8 mouse cellular contexts compared by ENCODE assay signal in genomic region chr13:63256807-63257206, GRCm38 (mm10).
DNase-seq lines count a peak whose midpoint lies in the region; ATAC-seq and TF ChIP-seq lines count a peak whose summit lies in the region.

No protein-coding gene starts in this region.

- no peaks in the 10 kb centered on the region for H3K27me3 ChIP-seq in CH12.LX (replicated peaks)
- no peaks in the 10 kb centered on the region for H3K27me3 ChIP-seq in heart, postnatal 0 days (ENCODE audit: control insufficient read depth, insufficient read depth, low read length)
- H3K27me3 ChIP-seq in liver, embryonic 11.5 days (replicated peaks; ENCODE audit: control insufficient read depth, insufficient read depth, low read length) = no peaks in the 10 kb centered on the region
- no peaks in the 10 kb centered on the region for H3K27me3 ChIP-seq in small intestine, adult 2 months (ENCODE audit: control insufficient read depth, insufficient read depth, low read length)

- TF ChIP-seq CTCF in CH12.LX (conservative IDR thresholded peaks at IDR 0.05 in 1 of 2, IDR thresholded peaks at IDR 0.05 in 1 of 2; ENCODE audit: low read depth in 2 of 2, low read length in 2 of 2) = peak in 1 of 2 experiments; percentile 60; a peak in 2 of 4 replicates
- TF ChIP-seq CTCF in bone marrow macrophage, adult 2 months (IDR thresholded peaks at IDR 0.05; ENCODE audit: low read depth, low read length) = peak; percentile 41; the same call in 1 of the 2 replicates
- peak; percentile 45 for TF ChIP-seq CTCF in heart, postnatal 0 days (IDR thresholded peaks at IDR 0.05; ENCODE audit: low read depth)
- peak; percentile 63; the same call in 1 of the 2 replicates for TF ChIP-seq CTCF in small intestine, adult 2 months (IDR thresholded peaks at IDR 0.05; ENCODE audit: extremely low read depth, insufficient read length, insufficient replicate concordance, low read depth, low read length)

- in situ Hi-C loops in CH12.LX (cut with MboI; ENCODE audit: low pct_ligation_motif_present, low pct_unique_long_range_greater_than_20kb, low sequenced_read_pairs) = no loop called here

- peaks cover 18 to 38% of the 10 kb centered on the region in 2 experiments for H3K4me1 ChIP-seq in CH12.LX (ENCODE audit: control insufficient read depth in 1 of 2, insufficient read depth in 2 of 2)
- peaks cover 79% of the 10 kb centered on the region for H3K4me1 ChIP-seq in bone marrow macrophage, adult 2 months (ENCODE audit: control insufficient read depth, insufficient read depth, low read length)
- H3K4me1 ChIP-seq in heart, postnatal 0 days (ENCODE audit: control insufficient read depth, insufficient read depth) = peaks cover 81% of the 10 kb centered on the region
- peaks cover 34% of the 10 kb centered on the region for H3K4me1 ChIP-seq in liver, embryonic 11.5 days (replicated peaks; ENCODE audit: control insufficient read depth, insufficient read depth, low read length)
- H3K4me1 ChIP-seq in small intestine, adult 2 months (ENCODE audit: control insufficient read depth, insufficient read depth, insufficient read length, low read length) = peaks cover 41% of the 10 kb centered on the region

- WGBS in heart, postnatal 0 days = 34% methylated on average over 7 of the region's 7 CpGs
- WGBS in liver, embryonic 11.5 days = 74% methylated on average over 7 of the region's 7 CpGs
- 46% methylated on average over 7 of the region's 7 CpGs for WGBS in small intestine, adult 2 months

- H3K27ac ChIP-seq in CH12.LX (ENCODE audit: insufficient read depth, low read depth) = no peak overlapping the region
- H3K27ac ChIP-seq in bone marrow macrophage, adult 2 months (ENCODE audit: insufficient read depth, low read depth, low read length) = peak overlapping the region; percentile 68
- H3K27ac ChIP-seq in heart, postnatal 0 days (ENCODE audit: low read depth) = peak overlapping the region; percentile 73
- no peak overlapping the region for H3K27ac ChIP-seq in liver, embryonic 11.5 days (ENCODE audit: low read depth, low read length)
- H3K27ac ChIP-seq in small intestine, adult 2 months (ENCODE audit: insufficient read depth, low read depth, low read length) = peak overlapping the region; percentile 12

- no peak overlapping the region for H3K4me3 ChIP-seq in CH12.LX (replicated peaks in 1 of 3; ENCODE audit: low read depth in 2 of 3, low read length in 2 of 3, poor library complexity in 1 of 3)
- no peak overlapping the region for H3K4me3 ChIP-seq in bone marrow macrophage, adult 2 months (ENCODE audit: insufficient read depth, low read length)
- no peak overlapping the region for H3K4me3 ChIP-seq in heart, postnatal 0 days (ENCODE audit: low read depth, low read length)
- no peak overlapping the region for H3K4me3 ChIP-seq in liver, embryonic 11.5 days (ENCODE audit: low read depth, low read length)
- no peak overlapping the region for H3K4me3 ChIP-seq in small intestine, adult 2 months (ENCODE audit: low read depth, low read length)

- peak; percentile 36 for TF ChIP-seq RAD21 in CH12.LX (IDR thresholded peaks at IDR 0.05; ENCODE audit: low read depth, low read length)

- DNase-seq in CH12.LX (ENCODE audit: extremely low read depth) = no peak
- DNase-seq in heart, postnatal 0 days (ENCODE audit: low spot score) = peak; percentile 73
- no peak for DNase-seq in liver, embryonic 11.5 days (ENCODE audit: low spot score)
- DNase-seq in right cerebral cortex, postnatal 36 days (ENCODE audit: low spot score in 2 of 2) = no peak
- no peak for DNase-seq in layer of hippocampus, postnatal 14 days (ENCODE audit: low spot score in 2 of 2)
- no peak for DNase-seq in adrenal gland, adult 8-10 months

- peaks cover 4% of the 10 kb centered on the region; the same call in 1 of the 2 replicates for H3K79me2 ChIP-seq in CH12.LX (replicated peaks; ENCODE audit: control insufficient read depth, extremely low read depth, insufficient read depth, poor library complexity, severe bottlenecking)

- no peak overlapping the region for H3K9ac ChIP-seq in CH12.LX (ENCODE audit: insufficient read depth, low read depth)
- no peak overlapping the region for H3K9ac ChIP-seq in heart, postnatal 0 days (replicated peaks; ENCODE audit: low read depth, low read length)
- no peak overlapping the region for H3K9ac ChIP-seq in liver, embryonic 11.5 days (ENCODE audit: low read depth, low read length)

- H3K36me3 ChIP-seq in CH12.LX (replicated peaks in 1 of 2; ENCODE audit: control insufficient read depth in 1 of 2, insufficient read depth in 1 of 2, low read length in 1 of 2) = peaks cover 5 to 59% of the 10 kb centered on the region in 2 experiments
- H3K36me3 ChIP-seq in heart, postnatal 0 days (replicated peaks; ENCODE audit: control insufficient read depth, insufficient read depth, low read length) = peaks cover 19% of the 10 kb centered on the region
- H3K36me3 ChIP-seq in liver, embryonic 11.5 days (ENCODE audit: control insufficient read depth, insufficient read depth, low read length) = peaks cover 5% of the 10 kb centered on the region; the same call in 1 of the 2 replicates
- H3K36me3 ChIP-seq in small intestine, adult 2 months (ENCODE audit: control insufficient read depth, insufficient read depth, low read length) = 0 out of 2 replicates have a peak, but pooled peaks cover 2% of the 10 kb centered on the region

- ATAC-seq in heart, postnatal 0 days (ENCODE audit: insufficient read depth, low read depth) = peak; percentile 73
- ATAC-seq in liver, embryonic 11.5 days (replicated peaks; ENCODE audit: low FRiP score) = peak; percentile 67; the same call in 1 of the 2 replicates

- H3K9me3 ChIP-seq in CH12.LX (replicated peaks; ENCODE audit: low read length) = no peaks in the 10 kb centered on the region
- no peaks in the 10 kb centered on the region for H3K9me3 ChIP-seq in heart, postnatal 0 days (replicated peaks; ENCODE audit: control insufficient read depth, low read length)
- no peaks in the 10 kb centered on the region for H3K9me3 ChIP-seq in liver, embryonic 11.5 days (ENCODE audit: control insufficient read depth, low read length)

- no peak for TF ChIP-seq POLR2A in CH12.LX (IDR thresholded peaks at IDR 0.05; ENCODE audit: low read depth, low read length)
- TF ChIP-seq POLR2A in bone marrow macrophage, adult 2 months (IDR thresholded peaks at IDR 0.05; ENCODE audit: borderline replicate concordance, low read depth, low read length) = no peak
- TF ChIP-seq POLR2A in small intestine, adult 2 months (IDR thresholded peaks at IDR 0.05; ENCODE audit: low read depth, low read length) = no peak

- no peak overlapping the region for H3K4me2 ChIP-seq in CH12.LX (ENCODE audit: insufficient read depth, low read depth, poor library complexity, severe bottlenecking)
- H3K4me2 ChIP-seq in heart, postnatal 0 days (ENCODE audit: low read depth, low read length) = no peak overlapping the region
- no peak overlapping the region for H3K4me2 ChIP-seq in liver, embryonic 11.5 days

- dilution Hi-C loops in CH12.LX (cut with MboI; ENCODE audit: extremely low pct_ligation_motif_present, extremely low pct_unique_long_range_greater_than_20kb, low sequenced_read_pairs) = no loop called here

- peak; percentile 62 for TF ChIP-seq EP300 in CH12.LX (IDR thresholded peaks at IDR 0.05; ENCODE audit: low read length)
- TF ChIP-seq EP300 in heart, postnatal 0 days (IDR thresholded peaks at IDR 0.05; ENCODE audit: low read depth) = 0 out of 2 replicates have a peak, but pooled peaks have one; percentile 53

TF ChIP-seq in CH12.LX, 34 proteins besides CTCF, POLR2A, EP300 and RAD21:
- TF ChIP-seq ZC3H11A (IDR thresholded peaks at IDR 0.05; ENCODE audit: low read depth, low read length) (no peak), SMC3 (IDR thresholded peaks at IDR 0.05; ENCODE audit: low read depth, low read length) (peak; percentile 45), JUN (IDR thresholded peaks at IDR 0.05; ENCODE audit: insufficient read depth, low read depth, low read length) (peak; percentile 71), ETS1 (conservative IDR thresholded peaks at IDR 0.05; ENCODE audit: low read depth, low read length) (peak; percentile 42; the same call in 1 of the 2 replicates), JUND (conservative IDR thresholded peaks at IDR 0.05; ENCODE audit: low read depth, low read length) (peak; percentile 70)

Comparison
In these comparisons a context has a peak if more than half of its experiments do, and no peak if none do; other contexts are left out.
1. H3K27ac ChIP-seq: peak in bone marrow macrophage, adult 2 months (single experiment), heart, postnatal 0 days (single experiment) and small intestine, adult 2 months (single experiment); none in CH12.LX (single experiment) and liver, embryonic 11.5 days (single experiment).